Mouse (Mus musculus): ENCODE results near the gene Sord. TPM values are rescaled to one million over a fixed set of nuclear protein-coding genes. Genes with fewer than 3 reads are reported as not detected.
A peak's percentile ranks its signal among the peaks of the same experiment; 100 is the strongest.

The Sord gene
- total and polyA plus RNA-seq, 2 experiments from 2014 or later = 19.7 to 21.2 TPM

DNA sequence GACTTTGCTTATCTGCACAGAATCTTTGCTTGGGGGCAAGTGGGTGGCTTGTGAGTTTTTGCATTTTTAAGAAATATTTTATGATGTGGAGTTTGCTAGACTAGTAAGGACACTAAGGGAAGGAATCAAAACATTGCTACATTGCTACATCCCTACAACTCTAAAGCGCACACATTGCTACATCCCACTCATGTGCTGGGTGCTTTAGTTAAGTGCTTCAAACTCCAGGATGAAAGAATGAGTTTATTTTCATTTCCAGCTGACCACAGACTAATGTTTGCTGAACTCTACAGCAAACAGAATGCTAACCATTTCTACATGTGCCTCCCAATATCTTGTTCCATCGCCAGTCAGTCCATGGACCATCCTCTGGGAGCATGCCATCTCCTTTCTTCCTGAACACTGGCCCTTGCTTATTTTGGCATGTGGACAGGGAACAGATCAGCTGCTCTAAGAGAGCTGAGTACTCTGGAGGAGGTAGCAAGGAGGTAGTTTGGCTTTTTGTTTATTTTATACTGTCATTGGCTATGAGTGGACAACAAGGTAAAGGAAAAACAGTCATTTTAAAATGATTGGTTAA lies 3.4 kb downstream of the Sord start:
- no peaks in the 10 kb centered on the region for H3K4me1 ChIP-seq (ENCODE audit: insufficient read depth)
- H3K4me3 ChIP-seq (ENCODE audit: low read depth, low read length) = no peak overlapping the region
- H3K36me3 ChIP-seq (ENCODE audit: insufficient read depth) = no peaks in the 10 kb centered on the region
- H3K9ac ChIP-seq = no peak overlapping the region
- DNase-seq (no peak), ATAC-seq (no peak)
- H3K27ac ChIP-seq (ENCODE audit: low read depth, low read length) = no peak overlapping the region
- no peak for TF ChIP-seq CTCF (IDR thresholded peaks at IDR 0.05; ENCODE audit: low read depth)
- H3K4me2 ChIP-seq (ENCODE audit: low read depth) = no peak overlapping the region
- 88% methylated on average over 2 of the region's 2 CpGs for WGBS
- no peaks in the 10 kb centered on the region for H3K9me3 ChIP-seq (ENCODE audit: low read length)
- H3K27me3 ChIP-seq (ENCODE audit: insufficient read depth, low read length) = no peaks in the 10 kb centered on the region

DNA sequence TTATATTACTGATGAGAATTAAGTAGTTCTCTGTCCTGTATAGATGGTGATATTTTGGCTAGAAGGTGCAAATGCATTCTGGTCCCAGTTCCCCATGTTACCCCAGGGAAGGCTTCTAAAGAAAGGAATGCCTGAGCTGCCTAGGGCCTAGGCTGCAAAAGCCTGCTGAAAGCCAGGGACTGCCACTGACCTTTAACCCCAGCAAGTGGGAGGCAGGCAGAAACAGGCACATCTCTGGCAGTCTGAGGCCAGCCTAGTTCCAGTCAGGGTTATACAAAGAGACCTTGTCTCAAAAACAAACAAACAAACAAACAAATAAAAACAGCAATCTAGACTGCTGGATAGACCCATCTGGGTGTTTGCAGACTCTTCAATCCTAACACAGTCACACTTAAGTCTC lies 6.2 kb downstream of the Sord start:
- Histone ChIP-seq H3K4me2 (ENCODE audit: low read depth) (no peak overlapping the region), H3K9ac (no peak overlapping the region), H3K36me3 (ENCODE audit: insufficient read depth) (no peaks in the 10 kb centered on the region), H3K27ac (ENCODE audit: low read depth, low read length) (no peak overlapping the region), H3K27me3 (ENCODE audit: insufficient read depth, low read length) (no peaks in the 10 kb centered on the region), H3K9me3 (ENCODE audit: low read length) (no peaks in the 10 kb centered on the region), H3K4me1 (ENCODE audit: insufficient read depth) (no peaks in the 10 kb centered on the region), H3K4me3 (ENCODE audit: low read depth, low read length) (no peak overlapping the region)
- ATAC-seq = no peak
- no peak for DNase-seq
- TF ChIP-seq CTCF (IDR thresholded peaks at IDR 0.05; ENCODE audit: low read depth) = no peak

DNA sequence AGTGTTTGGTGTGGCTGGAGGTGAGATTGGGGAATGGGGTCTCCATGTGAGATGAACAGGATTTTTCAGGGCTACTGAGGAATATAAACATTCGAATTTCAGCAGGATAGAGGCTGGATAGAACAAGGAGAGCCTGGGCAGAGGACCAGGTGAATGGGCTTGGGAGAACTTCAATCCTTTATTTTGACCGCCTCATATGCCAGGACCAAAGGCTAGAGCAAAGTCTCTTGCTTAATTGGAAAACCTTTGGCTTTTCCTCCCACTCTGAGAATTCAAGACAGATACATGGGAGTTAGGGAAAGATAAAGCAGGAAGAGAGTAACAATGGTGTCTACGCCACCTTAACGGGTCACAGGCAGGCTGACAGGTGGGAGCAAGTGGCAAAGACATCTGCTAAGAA lies 6.7 kb downstream of the Sord start:
- WGBS = 89% methylated on average over 4 of the region's 4 CpGs

DNA sequence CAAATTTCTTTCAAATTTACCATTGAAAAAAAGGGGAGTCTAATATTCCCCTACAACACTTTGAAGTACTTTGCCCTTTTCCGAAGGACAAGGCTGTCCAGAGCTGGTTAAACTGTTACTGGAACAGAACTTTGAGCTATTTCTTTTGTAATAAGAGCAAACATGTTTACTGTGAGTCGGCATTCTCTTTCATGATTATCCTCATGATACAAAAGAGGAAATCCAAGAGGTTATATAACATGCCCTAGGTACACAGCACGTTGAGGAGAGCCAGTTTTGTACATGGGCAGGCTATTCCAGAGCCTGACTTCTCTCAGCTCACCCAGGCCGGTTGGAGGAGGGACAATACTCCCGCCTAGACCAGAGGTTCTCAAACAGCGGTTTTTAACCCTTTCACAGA lies 7.4 kb downstream of the Sord start:
- DNase-seq (no peak), ATAC-seq (no peak)
- H3K27me3 ChIP-seq (ENCODE audit: insufficient read depth, low read length) = no peaks in the 10 kb centered on the region
- no peak overlapping the region for H3K27ac ChIP-seq (ENCODE audit: low read depth, low read length)
- 63% methylated on average over 6 of the region's 6 CpGs for WGBS
- H3K4me2 ChIP-seq (ENCODE audit: low read depth) = no peak overlapping the region
- H3K4me3 ChIP-seq (ENCODE audit: low read depth, low read length) = no peak overlapping the region
- H3K9ac ChIP-seq = no peak overlapping the region
- no peak for TF ChIP-seq CTCF (IDR thresholded peaks at IDR 0.05; ENCODE audit: low read depth)
- no peaks in the 10 kb centered on the region for H3K9me3 ChIP-seq (ENCODE audit: low read length)
- no peaks in the 10 kb centered on the region for H3K4me1 ChIP-seq (ENCODE audit: insufficient read depth)
- no peaks in the 10 kb centered on the region for H3K36me3 ChIP-seq (ENCODE audit: insufficient read depth)

More for the DNA sequence above, 6.7 kb downstream of the Sord start:
- H3K27me3 ChIP-seq (ENCODE audit: insufficient read depth, low read length) = no peaks in the 10 kb centered on the region
- no peaks in the 10 kb centered on the region for H3K4me1 ChIP-seq (ENCODE audit: insufficient read depth)
- ATAC-seq = no peak
- no peak overlapping the region for H3K4me2 ChIP-seq (ENCODE audit: low read depth)
- no peak overlapping the region for H3K4me3 ChIP-seq (ENCODE audit: low read depth, low read length)
- H3K36me3 ChIP-seq (ENCODE audit: insufficient read depth) = no peaks in the 10 kb centered on the region
- DNase-seq = no peak
- H3K27ac ChIP-seq (ENCODE audit: low read depth, low read length) = no peak overlapping the region
- no peak overlapping the region for H3K9ac ChIP-seq
- H3K9me3 ChIP-seq (ENCODE audit: low read length) = no peaks in the 10 kb centered on the region
- TF ChIP-seq CTCF (IDR thresholded peaks at IDR 0.05; ENCODE audit: low read depth) = no peak

DNA sequence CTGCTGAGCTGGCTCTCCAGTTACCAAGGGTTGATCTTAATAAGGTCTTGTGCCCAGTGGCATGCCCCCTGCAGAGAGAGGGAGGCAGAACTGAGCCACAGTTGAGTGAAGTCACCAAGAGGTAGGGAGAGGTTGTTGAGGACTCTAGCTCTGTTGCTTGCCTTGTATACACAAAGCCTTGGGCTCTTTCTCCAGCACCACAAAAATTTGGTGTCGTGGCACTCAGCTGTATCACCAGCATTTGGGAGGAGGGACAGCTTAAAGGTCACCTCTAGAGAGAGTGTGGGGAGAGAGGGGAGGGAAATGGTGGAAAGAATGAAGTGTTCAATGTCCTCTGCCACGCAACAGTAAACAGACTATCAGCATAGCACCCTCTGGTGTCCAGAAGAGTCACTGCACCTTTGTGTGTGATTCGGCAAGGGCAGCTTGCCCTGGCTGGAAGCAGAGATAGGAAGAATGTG lies 9.2 kb downstream of the Sord start:
- no peaks in the 10 kb centered on the region for H3K27me3 ChIP-seq (ENCODE audit: insufficient read depth, low read length)
- TF ChIP-seq CTCF (IDR thresholded peaks at IDR 0.05; ENCODE audit: low read depth) = peak; percentile 92
- no peaks in the 10 kb centered on the region for H3K36me3 ChIP-seq (ENCODE audit: insufficient read depth)
- peak; percentile 81 for DNase-seq
- no peak overlapping the region for H3K4me2 ChIP-seq (ENCODE audit: low read depth)
- no peaks in the 10 kb centered on the region for H3K4me1 ChIP-seq (ENCODE audit: insufficient read depth)
- WGBS = 7% methylated on average over 3 of the region's 3 CpGs
- no peak overlapping the region for H3K4me3 ChIP-seq (ENCODE audit: low read depth, low read length)
- H3K9me3 ChIP-seq (ENCODE audit: low read length) = no peaks in the 10 kb centered on the region
- H3K27ac ChIP-seq (ENCODE audit: low read depth, low read length) = no peak overlapping the region
- ATAC-seq = peak; percentile 71
- H3K9ac ChIP-seq = no peak overlapping the region

DNA sequence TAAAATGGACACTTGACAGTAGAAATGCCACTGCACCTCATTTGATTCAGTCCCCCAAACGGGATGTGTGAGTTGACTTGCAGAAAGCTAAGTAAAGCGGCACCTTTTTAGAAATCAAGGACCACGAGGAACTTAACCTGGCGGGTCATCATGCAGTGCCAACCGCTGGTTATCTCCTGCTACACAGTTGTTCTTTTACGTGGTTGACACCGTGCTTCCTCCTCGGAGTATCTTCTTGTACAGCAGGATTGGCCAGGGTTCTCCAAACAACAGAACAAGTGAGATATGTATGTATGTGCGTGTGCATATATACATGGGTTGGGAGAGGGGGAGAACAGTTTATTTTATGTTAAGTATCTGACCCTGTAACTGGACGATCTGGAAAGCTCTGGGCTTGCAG lies 13.2 kb downstream of the Sord start:
- WGBS = 88% methylated on average over 10 of the region's 10 CpGs
- no peaks in the 10 kb centered on the region for H3K4me1 ChIP-seq (ENCODE audit: insufficient read depth)
- H3K4me2 ChIP-seq (ENCODE audit: low read depth) = no peak overlapping the region
- no peak overlapping the region for H3K9ac ChIP-seq
- no peak for TF ChIP-seq CTCF (IDR thresholded peaks at IDR 0.05; ENCODE audit: low read depth)
- no peak overlapping the region for H3K27ac ChIP-seq (ENCODE audit: low read depth, low read length)
- no peaks in the 10 kb centered on the region for H3K27me3 ChIP-seq (ENCODE audit: insufficient read depth, low read length)
- no peaks in the 10 kb centered on the region for H3K36me3 ChIP-seq (ENCODE audit: insufficient read depth)
- no peak overlapping the region for H3K4me3 ChIP-seq (ENCODE audit: low read depth, low read length)
- ATAC-seq = no peak
- H3K9me3 ChIP-seq (ENCODE audit: low read length) = no peaks in the 10 kb centered on the region
- no peak for DNase-seq

DNA sequence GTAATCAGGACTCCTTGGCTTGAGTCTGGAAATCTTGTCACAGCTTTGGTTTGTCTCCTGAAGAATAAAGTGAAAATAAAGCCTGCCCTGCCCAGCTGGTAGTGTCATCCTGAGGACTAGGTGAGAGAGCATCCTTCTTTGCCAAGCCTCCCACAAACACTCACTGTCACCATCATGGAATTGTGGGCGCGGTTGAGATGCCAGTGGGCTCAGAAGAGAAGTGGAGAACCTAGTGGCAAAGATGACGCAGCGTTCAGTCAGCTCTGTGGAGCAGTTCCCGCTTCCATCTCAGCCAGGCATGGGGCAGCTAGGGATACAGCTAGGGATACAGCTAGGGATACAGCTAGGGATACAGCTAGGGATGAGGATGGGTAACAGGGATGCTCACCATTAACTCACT lies 21.4 kb downstream of the Sord start:
- H3K9ac ChIP-seq = no peak overlapping the region
- peaks cover under 1% of the 10 kb centered on the region; the same call in 1 of the 2 replicates for H3K36me3 ChIP-seq (ENCODE audit: insufficient read depth)
- no peak overlapping the region for H3K4me2 ChIP-seq (ENCODE audit: low read depth)
- DNase-seq (no peak), ATAC-seq (no peak)
- no peak overlapping the region for H3K4me3 ChIP-seq (ENCODE audit: low read depth, low read length)
- 96% methylated on average over 5 of the region's 5 CpGs for WGBS
- H3K27me3 ChIP-seq (ENCODE audit: insufficient read depth, low read length) = no peaks in the 10 kb centered on the region
- H3K4me1 ChIP-seq (ENCODE audit: insufficient read depth) = no peaks in the 10 kb centered on the region
- TF ChIP-seq CTCF (IDR thresholded peaks at IDR 0.05; ENCODE audit: low read depth) = no peak
- H3K9me3 ChIP-seq (ENCODE audit: low read length) = no peaks in the 10 kb centered on the region
- H3K27ac ChIP-seq (ENCODE audit: low read depth, low read length) = no peak overlapping the region

Data from forebrain, postnatal 0 days (tissue).